Mouse (Mus musculus) olfactory bulb, adult 2 months (tissue): ENCODE measurements around the gene Dmpk.

ENCODE experiments used
- CTCF ChIP-seq: fragments of 200-500 bp; IDR thresholded peaks from 2 replicates; pipeline ENCODE4 v1.5.1; 2012; ENCODE audit warnings: low read depth, mild to moderate bottlenecking, low read length, moderate library complexity; ENCODE audit not compliant: insufficient read depth
- POLR2A ChIP-seq: fragments of 200-500 bp; IDR thresholded peaks from 2 replicates; pipeline ENCODE4 v1.6.1; 2012; ENCODE audit warnings: mild to moderate bottlenecking, low read depth, low read length, moderate library complexity; ENCODE audit not compliant: insufficient read depth

GRCm38 (mm10) chr7:19065896-19066295 is 17.8 kb upstream of the Dmpk start:
- no peak for TF ChIP-seq CTCF
- no peak for TF ChIP-seq POLR2A
